Mouse (Mus musculus) limb, embryonic 11.5 days (tissue): ENCODE measurements at regions not wholly inside any gene's neighbourhood (a gene's known extent, or its start where the extent isn't known, plus 50 kb on each side); places are given as distances from the start of the nearest gene placed in this dataset.

ENCODE experiments used
- ATAC-seq: fragments of 200-750 bp; cut with Nextera tagmentation; 2 replicates; pipeline ENCODE4 v1.8.0; 2017; ENCODE audit warnings: low read depth; ENCODE audit not compliant: insufficient number of reproducible peaks, low FRiP score, low TSS enrichment
- DNase-seq: peaks from one replicate; pipeline ENCODE4 v3.0.0-alpha.2; 2015; ENCODE audit warnings: low spot score
- H3K27ac ChIP-seq: fragments of 300-500 bp; sonication (generic); replicated peaks from 2 replicates; pipeline ENCODE4 v1.5.1; 2014; ENCODE audit warnings: low read depth, mild to moderate bottlenecking, low read length
- H3K27me3 ChIP-seq: fragments of 300-500 bp; sonication (generic); 2 replicates; pipeline ENCODE4 v1.6.1; 2014; ENCODE audit warnings: mild to moderate bottlenecking, low read length, mixed read lengths; ENCODE audit not compliant: control insufficient read depth, insufficient read depth
- H3K36me3 ChIP-seq: fragments of 300-500 bp; sonication (generic); 2 replicates; pipeline ENCODE4 v1.6.1; 2014; ENCODE audit warnings: mild to moderate bottlenecking, low read length, moderate library complexity, mixed read lengths; ENCODE audit not compliant: control insufficient read depth, insufficient read depth
- H3K4me1 ChIP-seq: fragments of 300-500 bp; sonication (generic); 2 replicates; pipeline ENCODE4 v1.6.1; 2014; ENCODE audit warnings: low read length, mixed read lengths; ENCODE audit not compliant: control insufficient read depth, insufficient read depth
- H3K4me2 ChIP-seq: fragments of 300-500 bp; sonication (generic); 2 replicates; pipeline ENCODE4 v1.6.1; 2014; ENCODE audit warnings: low read depth, mild to moderate bottlenecking, moderate library complexity; ENCODE audit not compliant: severe bottlenecking
- H3K4me3 ChIP-seq: fragments of 300-500 bp; sonication (generic); 2 replicates; pipeline ENCODE4 v1.5.1; 2014; ENCODE audit warnings: low read depth, low read length
- H3K9ac ChIP-seq: fragments of 300-500 bp; sonication (generic); 2 replicates; pipeline ENCODE4 v1.6.1; 2014; ENCODE audit warnings: mild to moderate bottlenecking, low read length
- H3K9me3 ChIP-seq: fragments of 300-500 bp; sonication (generic); 2 replicates; pipeline ENCODE4 v1.6.1; 2016; ENCODE audit warnings: low read length; ENCODE audit not compliant: control insufficient read depth
- WGBS: fragments of 180-500 bp; shearing (Covaris S2); extraction: QIAGEN DNeasy Blood & Tissue Kit; methylation state at CpG from one replicate; pipeline ENCODE4 v1.1.7; 2014; 5-methylcytosine and 5-hydroxymethylcytosine counted together

DNA sequence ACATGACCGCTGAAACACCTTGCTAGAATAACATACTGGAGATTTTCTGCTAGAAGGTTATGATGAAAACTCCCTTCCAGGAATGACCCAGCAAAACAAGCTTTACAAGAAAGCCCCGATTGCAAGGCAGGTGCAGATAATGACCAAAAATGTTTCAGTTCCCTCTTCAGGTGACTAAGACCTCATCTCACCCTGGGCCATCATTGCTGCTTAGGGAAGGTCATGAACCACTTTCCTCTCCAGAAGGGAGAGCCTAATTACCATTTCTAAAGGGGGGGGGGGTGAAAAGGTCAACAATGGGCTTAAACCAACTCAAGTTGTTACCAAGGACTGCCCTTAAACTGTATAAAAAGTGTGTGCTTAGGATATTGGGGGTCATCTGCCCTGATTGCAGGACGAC lies 59.8 kb upstream of the Speer4c start:
- WGBS = 44% methylated on average over 3 of the region's 3 CpGs
- no peaks in the 10 kb centered on the region for H3K9me3 ChIP-seq
- no peak for ATAC-seq

DNA sequence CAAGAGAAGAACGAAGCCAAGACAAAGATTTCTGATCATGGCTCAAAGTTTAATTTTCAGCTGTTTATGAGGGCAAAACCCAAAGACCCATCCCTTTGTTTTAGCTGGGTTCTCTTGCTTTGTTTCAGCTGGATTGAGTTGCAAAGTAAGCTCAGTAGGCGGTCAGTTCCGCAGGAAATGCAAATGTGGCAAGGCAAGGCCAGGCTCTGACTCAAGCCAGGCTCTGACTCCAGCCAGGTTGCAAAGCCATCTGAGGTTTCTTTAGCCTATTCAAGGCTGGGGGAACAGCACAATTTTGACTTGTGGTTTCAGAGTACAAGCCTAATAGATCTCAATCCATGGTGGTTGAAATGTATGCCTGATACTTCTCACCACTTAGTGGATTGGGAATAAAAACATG lies 60.5 kb upstream of the Speer4c start:
- ATAC-seq (no peak), DNase-seq (no peak)
- Histone ChIP-seq H3K4me1 (no peaks in the 10 kb centered on the region), H3K36me3 (no peaks in the 10 kb centered on the region), H3K27ac (no peak overlapping the region), H3K27me3 (no peaks in the 10 kb centered on the region), H3K4me3 (no peak overlapping the region), H3K9me3 (no peaks in the 10 kb centered on the region), H3K9ac (no peak overlapping the region), H3K4me2 (no peak overlapping the region)
- WGBS = 27% methylated on average over 3 of the region's 3 CpGs

More for the DNA sequence above, 59.8 kb upstream of the Speer4c start:
- DNase-seq = no peak
- no peak overlapping the region for H3K9ac ChIP-seq
- H3K27me3 ChIP-seq = no peaks in the 10 kb centered on the region
- no peak overlapping the region for H3K4me3 ChIP-seq
- H3K27ac ChIP-seq = no peak overlapping the region
- H3K4me1 ChIP-seq = no peaks in the 10 kb centered on the region
- H3K4me2 ChIP-seq = no peak overlapping the region
- no peaks in the 10 kb centered on the region for H3K36me3 ChIP-seq

DNA sequence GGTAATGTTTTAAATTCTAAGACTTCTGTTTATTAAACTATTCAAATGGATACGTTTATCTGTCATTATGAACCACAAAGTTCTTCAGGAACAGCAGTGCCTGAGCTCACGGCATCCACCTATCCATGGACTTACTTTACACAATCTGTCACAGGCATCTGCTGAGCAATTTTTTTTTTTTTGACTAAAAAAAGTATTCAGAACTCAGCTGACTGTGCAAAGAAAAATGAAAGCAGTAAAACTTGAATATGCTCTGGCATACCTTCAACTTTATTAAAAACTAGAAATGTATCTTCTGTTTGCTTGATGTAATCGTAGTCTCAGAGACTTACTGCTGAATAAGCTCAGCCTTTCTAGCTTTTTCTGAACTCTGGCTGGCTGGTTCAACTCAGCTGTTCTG lies 62.0 kb upstream of the Speer4c start:
- Histone ChIP-seq H3K9ac (no peak overlapping the region), H3K4me1 (no peaks in the 10 kb centered on the region), H3K27ac (no peak overlapping the region), H3K36me3 (no peaks in the 10 kb centered on the region), H3K27me3 (no peaks in the 10 kb centered on the region), H3K4me3 (no peak overlapping the region), H3K9me3 (no peaks in the 10 kb centered on the region), H3K4me2 (no peak overlapping the region)
- no peak for ATAC-seq
- DNase-seq = no peak
- WGBS = 88% methylated on average over 3 of the region's 3 CpGs

DNA sequence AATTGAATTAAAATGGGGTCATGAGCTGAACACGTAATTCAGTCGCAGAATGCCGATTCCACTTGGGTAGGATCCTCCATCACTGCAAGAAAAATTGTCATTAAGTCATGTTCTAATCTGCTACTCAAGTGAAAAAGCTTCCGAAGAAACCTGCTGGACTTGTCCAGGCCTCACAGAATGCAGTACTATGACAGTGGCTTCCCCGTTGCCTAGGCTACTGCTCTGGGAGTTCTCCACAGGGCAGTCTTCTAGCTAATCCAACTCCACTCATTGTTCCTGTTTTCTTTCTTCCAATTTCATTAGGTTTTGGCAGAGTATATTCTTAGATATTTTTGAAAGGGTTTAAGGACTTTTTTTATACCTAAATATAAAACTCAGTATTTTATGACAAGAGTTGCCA lies 89.5 kb upstream of the Speer4c start:
- no peak overlapping the region for H3K27ac ChIP-seq
- 88% methylated on average over 5 of the region's 5 CpGs for WGBS
- no peak for DNase-seq

DNA sequence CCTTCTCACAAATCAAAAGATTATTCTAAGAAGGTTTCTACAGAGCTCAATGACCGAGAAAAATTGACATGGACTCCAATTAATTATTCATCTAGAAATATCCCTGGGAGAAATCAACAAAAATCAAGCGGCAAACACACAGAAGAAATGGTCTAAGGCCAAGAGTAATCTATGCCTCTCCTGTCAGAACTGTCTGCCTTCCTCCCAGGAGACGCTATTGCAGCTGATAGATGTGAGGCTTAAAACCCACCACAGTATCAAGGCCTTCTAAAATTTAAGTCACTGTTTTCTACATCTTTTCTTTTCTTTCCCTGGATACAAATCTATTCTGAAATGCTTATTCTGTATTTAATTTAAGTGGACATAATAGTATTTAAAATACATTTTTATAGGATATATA lies 102.8 kb upstream of the Speer4c start:
- Histone ChIP-seq H3K27ac (no peak overlapping the region), H3K4me3 (no peak overlapping the region), H3K9ac (no peak overlapping the region), H3K4me1 (no peaks in the 10 kb centered on the region), H3K27me3 (no peaks in the 10 kb centered on the region), H3K4me2 (no peak overlapping the region), H3K36me3 (no peaks in the 10 kb centered on the region), H3K9me3 (no peaks in the 10 kb centered on the region)
- DNase-seq (no peak), ATAC-seq (no peak)
- 84% methylated on average over 3 of the region's 3 CpGs for WGBS

More for the DNA sequence above, 89.5 kb upstream of the Speer4c start:
- H3K27me3 ChIP-seq = no peaks in the 10 kb centered on the region
- H3K4me1 ChIP-seq = no peaks in the 10 kb centered on the region
- no peak for ATAC-seq
- no peaks in the 10 kb centered on the region for H3K36me3 ChIP-seq
- no peak overlapping the region for H3K9ac ChIP-seq
- no peak overlapping the region for H3K4me2 ChIP-seq
- no peaks in the 10 kb centered on the region for H3K9me3 ChIP-seq
- no peak overlapping the region for H3K4me3 ChIP-seq

DNA sequence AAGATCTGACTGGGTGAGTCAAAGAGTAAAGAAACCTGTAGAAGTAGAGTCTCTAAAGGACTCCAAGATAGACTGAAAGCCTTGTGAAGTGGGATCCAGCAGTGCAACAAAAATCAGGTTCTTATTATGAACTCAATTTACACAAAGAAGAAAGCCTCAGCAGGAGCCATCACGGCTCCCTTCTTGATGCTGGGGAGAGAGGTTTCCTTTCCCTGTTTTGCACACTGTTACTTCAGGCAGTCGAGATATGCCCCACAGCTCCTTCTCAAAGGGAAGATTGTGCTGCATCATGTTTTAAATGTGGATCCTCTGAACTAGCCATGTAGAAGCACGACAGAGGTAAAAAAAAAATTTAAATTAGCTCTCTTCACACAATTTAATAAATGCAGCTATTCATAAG lies 103.3 kb upstream of the Speer4c start:
- no peak for ATAC-seq
- H3K4me1 ChIP-seq = no peaks in the 10 kb centered on the region
- WGBS = 35% methylated on average over 3 of the region's 3 CpGs

DNA sequence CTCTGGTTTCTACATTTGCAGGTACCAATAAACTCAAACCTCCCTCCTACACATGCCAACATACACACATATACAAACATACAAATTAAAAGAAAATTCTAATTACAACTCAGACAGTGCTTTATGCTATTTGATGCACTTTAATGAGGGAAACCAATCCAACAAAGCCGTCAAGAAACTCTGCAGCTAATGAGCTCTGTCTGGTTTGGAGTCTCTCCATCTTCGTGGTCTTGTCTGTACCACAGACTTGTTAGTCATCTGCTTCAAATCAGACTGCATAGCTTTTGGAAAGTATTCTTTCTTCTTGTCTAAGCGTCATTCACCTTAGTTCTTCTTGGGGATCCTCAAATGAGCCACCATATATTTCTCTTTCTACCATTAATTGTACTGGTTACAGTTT lies 108.9 kb upstream of the Speer4c start:
- DNase-seq (no peak), ATAC-seq (no peak)
- Histone ChIP-seq H3K27me3 (no peaks in the 10 kb centered on the region), H3K4me1 (no peaks in the 10 kb centered on the region), H3K9ac (no peak overlapping the region), H3K4me2 (no peak overlapping the region), H3K9me3 (no peaks in the 10 kb centered on the region), H3K4me3 (no peak overlapping the region), H3K36me3 (no peaks in the 10 kb centered on the region), H3K27ac (no peak overlapping the region)
- 72% methylated on average over 3 of the region's 3 CpGs for WGBS

More for the DNA sequence above, 103.3 kb upstream of the Speer4c start:
- Histone ChIP-seq H3K27ac (no peak overlapping the region), H3K9me3 (no peaks in the 10 kb centered on the region), H3K27me3 (no peaks in the 10 kb centered on the region), H3K4me2 (no peak overlapping the region), H3K36me3 (no peaks in the 10 kb centered on the region), H3K4me3 (no peak overlapping the region), H3K9ac (no peak overlapping the region)
- DNase-seq = no peak

DNA sequence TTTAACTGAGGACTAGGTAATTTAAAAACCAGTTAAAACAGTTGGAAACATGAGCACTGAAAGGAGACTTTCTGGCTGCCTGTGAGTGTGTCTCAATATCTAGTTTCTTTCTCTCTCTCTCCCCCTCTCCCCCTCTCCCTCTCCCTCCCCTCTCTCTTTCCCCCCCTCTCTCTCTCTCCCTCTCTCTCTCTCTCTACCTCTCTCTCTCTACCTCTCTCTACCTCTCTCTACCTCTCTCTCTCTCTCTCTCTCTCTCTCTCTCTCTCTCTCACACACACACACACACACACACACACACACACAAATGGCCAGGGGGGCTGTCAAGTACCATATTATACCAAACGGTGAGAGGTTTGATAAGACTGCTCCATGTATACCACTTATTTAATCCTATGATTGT lies 103.0 kb upstream of the Cacna2d1 start:
- DNase-seq = no peak
- no peak for ATAC-seq
- H3K4me1 ChIP-seq = no peaks in the 10 kb centered on the region
- H3K27ac ChIP-seq = no peak overlapping the region
- no peaks in the 10 kb centered on the region for H3K27me3 ChIP-seq
- H3K9ac ChIP-seq = no peak overlapping the region
- H3K9me3 ChIP-seq = no peaks in the 10 kb centered on the region
- 87% methylated on average over 1 of the region's 1 CpGs for WGBS
- H3K36me3 ChIP-seq = no peaks in the 10 kb centered on the region
- no peak overlapping the region for H3K4me3 ChIP-seq
- no peak overlapping the region for H3K4me2 ChIP-seq

DNA sequence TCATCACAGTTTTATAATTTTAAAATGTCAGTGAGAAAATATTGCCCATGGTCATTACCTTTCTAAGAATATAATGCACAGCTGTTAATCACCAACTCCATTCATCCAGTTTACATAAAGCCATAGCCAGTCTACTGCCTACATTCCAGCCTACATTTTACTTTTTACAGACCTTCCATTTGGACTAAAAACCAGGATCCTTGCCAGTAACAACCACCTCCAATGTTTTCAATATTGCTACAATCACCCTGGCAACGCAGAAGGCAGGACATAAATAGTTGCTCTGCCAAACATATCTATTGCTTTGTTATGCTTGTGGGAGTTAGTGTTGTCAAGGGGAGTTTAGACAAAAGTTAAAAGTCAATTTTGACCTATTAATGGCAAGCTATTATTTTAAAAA lies 102.2 kb upstream of the Cacna2d1 start:
- ATAC-seq = no peak
- no peak overlapping the region for H3K27ac ChIP-seq
- no peak overlapping the region for H3K4me3 ChIP-seq
- no peak for DNase-seq
- WGBS = 87% methylated on average over 1 of the region's 1 CpGs
- H3K27me3 ChIP-seq = no peaks in the 10 kb centered on the region
- no peaks in the 10 kb centered on the region for H3K36me3 ChIP-seq
- H3K4me2 ChIP-seq = no peak overlapping the region
- no peaks in the 10 kb centered on the region for H3K9me3 ChIP-seq
- no peaks in the 10 kb centered on the region for H3K4me1 ChIP-seq
- H3K9ac ChIP-seq = no peak overlapping the region
